Mouse (Mus musculus): Measurements from ENCODE around the gene Slc26a11.
"Not testable (repeated sequence)": the region's sequence is repeated elsewhere in the genome, so short reads cannot be mapped to it uniquely, and the experiment has no call there.

The Slc26a11 gene

DNA sequence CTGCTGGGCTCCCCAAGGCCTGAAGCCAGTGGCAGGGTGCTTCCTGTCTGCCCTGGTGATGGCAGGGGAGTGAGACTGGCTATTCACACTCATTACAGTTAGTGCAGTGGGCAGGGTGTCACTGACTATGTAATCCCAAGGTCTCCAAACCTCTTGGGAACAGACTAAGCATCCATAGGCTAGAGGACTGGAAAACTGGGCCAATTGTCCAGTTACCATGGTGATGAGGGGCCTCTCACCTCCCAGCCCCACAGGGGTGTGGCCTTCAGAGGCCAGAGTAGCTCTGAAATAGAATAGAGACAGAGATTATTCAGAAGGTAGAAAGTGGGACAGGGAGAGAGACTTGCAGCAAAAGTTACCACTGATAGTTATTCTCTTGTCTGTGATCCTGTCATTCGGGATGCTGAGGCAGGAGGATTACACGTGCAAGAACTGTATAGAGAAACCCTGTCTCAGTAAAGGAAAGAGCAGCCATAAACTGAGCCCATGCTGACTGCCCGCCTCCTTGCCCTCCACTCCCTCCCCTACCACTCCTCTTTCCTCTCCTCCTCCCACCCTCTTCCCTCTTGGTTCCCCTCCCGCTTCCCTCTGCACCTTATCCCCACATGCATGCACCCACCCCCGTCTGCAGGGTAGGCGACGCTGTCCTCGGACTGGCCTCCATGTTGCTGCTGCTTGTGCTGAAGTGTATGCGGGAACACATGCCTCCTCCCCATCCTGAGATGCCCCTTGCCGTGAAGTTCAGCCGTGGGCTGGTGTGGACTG is 7.6 kb downstream of the Slc26a11 start:
- DNase-seq (ENCODE audit: low spot score), result peak; percentile 60

DNA sequence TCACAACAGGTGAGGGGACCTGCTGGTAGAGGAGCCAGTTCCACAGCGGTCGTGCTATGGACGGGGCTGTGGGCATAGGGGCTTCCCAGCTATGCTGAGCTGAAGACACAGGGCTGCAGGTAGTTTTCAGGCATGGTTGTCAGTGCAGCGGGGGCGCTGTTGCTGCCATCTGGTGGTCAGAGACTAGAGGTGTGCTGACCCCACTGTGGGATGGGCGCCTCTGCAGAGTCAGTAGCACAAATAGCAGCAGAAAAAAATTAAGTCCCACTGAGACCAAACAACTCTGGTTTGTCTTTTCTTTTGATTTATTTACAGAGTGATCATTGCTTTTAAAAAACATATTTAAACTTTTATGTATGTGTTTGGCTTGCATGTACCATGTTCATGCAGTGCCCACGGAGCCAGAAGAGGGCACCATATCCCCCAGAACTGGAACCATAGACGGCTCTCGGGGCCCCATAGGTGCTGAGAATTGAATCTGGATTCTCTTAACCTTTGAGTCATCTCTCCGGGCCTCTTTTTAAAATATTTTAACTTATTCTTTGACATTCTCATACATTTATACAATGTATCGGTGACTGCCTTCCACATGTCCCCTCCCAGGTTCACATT is 8.3 kb downstream of the Slc26a11 start:
- peak; percentile 92 for DNase-seq (ENCODE audit: low spot score)

DNA sequence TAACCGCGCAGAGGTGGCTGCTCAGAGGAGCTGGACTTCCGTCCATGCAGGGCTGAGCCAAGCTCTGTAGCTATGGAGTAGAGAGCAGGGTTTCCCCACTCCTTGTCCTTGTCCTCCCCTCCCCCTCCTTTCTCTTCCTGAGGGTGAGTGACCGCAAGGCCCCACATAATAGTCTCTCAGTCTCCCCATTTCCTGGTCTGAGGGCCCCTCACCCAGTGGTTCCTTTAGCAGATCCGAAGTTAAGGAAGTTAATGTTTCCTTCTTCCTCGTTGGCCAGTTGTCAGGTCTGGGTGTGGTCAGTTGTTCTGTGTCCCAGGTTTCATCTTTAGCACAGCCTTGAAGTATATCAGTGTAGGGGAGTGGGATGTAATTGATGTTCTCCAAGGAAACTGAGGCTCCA is 20.1 kb downstream of the Slc26a11 start:
- no peak for DNase-seq (ENCODE audit: low spot score)

DNA sequence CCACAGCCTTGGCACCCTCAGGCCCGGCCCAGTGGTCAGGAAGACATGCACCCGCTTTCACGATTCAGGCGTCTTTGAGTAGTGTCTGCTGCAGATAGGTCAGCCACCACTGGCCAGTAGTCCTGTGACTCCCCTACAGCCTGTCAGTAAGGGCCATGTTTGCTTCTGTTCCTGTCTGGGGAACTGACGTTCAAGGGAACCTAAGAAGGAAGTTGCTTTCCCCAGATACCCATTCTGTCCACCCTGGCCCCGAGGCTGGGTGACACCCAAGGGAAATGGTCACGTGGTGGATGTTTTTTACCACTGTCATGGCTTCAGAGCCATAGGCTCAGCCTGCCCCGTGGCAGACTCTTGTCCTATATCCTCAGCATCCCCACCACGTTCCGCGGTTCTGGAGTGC is 22.0 kb downstream of the Slc26a11 start:
- DNase-seq (ENCODE audit: low spot score), result no peak

DNA sequence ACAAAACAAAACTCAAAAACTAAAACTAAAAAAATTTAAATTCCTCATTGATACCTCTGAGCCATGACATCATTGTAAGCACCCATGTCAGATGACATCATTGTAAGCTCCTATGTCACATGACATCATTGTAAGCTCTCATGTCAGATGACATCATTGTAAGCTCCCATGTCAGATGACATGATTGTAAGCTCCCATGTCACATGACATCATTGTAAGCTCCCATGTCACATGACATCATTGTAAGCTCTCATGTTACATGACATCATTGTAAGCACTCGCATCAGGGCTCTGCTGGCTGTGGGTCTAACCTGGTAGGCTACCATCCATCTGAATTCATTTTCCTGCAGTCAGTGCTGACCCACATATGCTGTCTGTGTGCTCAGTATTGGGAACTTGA is 23.2 kb downstream of the Slc26a11 start:
- DNase-seq (ENCODE audit: low spot score), result no peak

DNA sequence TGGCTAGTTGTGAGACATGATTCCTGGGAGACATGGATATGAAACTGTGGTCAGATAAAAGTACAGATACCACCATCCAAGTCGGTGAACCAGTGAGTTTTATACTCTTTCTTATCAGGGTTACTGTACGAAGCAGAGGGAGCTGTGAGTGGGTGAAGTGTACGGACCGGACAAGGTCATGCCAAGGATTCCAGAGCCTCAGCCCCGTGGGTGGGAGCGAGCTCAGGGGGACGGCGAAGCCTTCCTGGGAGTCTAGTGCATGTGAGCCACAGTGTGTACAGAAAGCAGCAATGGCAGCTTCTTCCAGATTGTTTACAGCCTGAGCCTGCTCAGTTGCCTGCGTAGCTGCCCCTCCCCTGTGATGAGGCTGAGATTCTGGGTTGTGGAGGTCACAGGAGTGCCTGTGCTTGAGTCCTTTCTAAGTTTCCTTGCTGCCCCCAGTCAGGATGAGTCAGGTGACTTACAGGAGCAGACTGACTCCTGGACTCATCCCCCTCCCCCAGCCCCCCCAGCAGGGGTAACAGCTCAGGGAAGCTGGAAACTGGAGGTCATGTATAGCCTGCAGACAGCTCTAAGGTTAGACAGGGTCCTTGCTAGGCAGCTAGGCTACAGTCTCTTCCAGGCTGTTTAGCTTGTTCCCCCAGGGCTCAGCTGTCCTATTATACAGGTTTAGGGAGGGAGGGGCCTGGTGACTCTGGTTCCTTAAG is 26.4 kb downstream of the Slc26a11 start:
- DNase-seq (ENCODE audit: low spot score), result no peak

DNA sequence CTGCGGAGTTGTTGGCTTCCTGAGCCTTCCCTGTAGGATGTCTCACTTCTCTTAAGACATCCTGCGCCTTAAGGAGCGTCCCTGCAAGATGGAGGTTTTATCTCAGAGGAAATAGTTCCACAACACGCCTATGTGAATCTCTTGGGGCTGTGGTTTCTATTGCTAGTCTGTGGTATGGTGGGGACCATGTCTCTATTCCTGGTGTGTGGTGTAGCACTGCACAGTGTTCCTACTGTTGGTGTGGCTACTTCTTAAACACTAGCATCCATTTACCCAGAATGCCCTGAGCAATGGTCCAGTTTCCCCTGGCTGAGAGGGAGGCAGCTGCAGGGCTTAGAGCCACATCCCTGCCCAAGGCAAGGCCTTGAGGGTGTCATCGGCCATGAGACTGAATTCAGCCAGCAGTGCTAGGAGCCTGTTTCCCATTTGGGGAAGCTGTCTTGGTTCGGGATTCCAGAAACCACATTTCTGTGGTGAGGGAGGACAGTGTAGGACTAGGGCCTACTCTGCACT is 27.0 kb downstream of the Slc26a11 start:
- no peak for DNase-seq (ENCODE audit: low spot score)

DNA sequence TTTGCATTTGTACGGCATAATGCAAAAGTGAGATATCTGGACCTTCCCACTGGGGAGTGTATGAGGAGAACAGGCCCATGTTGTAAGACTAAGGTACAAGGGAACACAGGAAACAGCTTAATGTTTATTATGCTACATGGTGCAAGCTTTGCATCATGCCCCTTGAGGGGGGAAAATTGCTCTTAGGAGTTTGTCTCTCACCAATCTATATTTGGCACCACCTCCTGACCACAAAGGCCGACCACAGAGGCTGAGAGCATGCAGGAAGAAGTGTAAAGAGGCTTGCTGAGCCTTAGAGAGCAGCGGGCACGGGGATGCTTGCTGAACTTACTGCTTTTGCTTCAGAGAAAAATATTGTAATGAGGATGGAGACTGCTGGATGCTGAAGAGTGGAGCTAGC is 29.5 kb downstream of the Slc26a11 start:
- no peak for DNase-seq (ENCODE audit: low spot score)

DNA sequence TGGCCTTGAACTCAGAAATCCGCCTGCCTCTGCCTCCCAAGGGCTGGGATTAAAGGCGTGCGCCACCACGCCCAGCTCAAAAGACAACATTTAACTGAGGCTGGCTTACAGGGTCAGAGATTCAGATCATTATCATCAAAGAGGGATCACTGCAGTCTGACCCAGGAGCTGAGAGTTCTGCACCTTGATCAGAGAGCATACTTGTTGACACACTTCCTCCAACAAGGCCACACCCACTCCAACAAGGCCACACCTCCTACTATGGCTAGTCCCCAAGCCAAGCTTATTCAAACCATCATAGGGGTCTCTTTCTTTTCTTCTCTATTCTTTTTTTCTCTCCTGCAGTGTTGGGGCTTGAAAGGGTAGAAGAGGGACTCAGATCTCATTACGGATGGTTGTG is 30.9 kb downstream of the Slc26a11 start:
- DNase-seq (ENCODE audit: low spot score), result no peak

DNA sequence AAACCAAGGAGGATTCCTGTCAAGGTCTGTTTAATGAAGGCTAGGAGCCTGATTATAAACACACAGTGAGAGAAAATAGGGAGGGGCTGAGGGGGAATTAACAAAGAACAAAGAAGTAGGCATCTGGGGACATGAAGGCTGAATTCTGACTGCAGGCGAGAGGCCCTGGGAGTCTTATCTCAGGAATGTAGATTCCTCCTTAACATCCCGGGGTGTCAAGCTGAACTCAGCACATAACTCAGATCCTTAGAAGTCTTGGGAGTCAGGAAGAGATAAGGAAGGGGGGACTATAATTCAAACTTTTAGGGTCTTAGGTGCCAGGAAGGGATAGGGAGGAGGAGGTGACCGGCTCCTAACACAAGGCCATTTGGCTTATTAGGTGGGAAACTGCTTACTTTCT is 31.9 kb downstream of the Slc26a11 start:
- not testable (repeated sequence) for DNase-seq (ENCODE audit: low spot score)

DNA sequence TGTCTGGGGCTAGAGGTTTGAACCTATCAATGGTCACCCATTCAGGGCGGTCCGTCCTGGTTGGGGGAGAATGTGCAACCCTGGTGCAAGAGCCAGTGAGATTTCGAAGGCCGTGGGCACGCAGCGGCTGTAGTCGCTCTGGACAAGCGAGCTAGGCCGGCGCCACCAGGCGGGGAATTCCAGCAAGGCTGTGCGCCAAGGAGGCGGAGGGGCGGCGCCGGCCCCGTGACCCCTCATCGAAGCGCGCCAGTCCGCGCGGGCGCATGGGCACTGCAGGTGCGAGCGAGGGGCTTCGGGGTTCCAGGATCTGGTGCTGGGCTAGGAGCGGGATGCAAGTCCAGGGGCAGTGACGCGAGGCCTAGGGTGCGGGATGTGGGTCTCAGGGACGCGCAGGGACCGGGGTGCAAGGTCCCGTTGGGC is 34.5 kb downstream of the Slc26a11 start:
- peak; percentile 92 for DNase-seq (ENCODE audit: low spot score)

DNA sequence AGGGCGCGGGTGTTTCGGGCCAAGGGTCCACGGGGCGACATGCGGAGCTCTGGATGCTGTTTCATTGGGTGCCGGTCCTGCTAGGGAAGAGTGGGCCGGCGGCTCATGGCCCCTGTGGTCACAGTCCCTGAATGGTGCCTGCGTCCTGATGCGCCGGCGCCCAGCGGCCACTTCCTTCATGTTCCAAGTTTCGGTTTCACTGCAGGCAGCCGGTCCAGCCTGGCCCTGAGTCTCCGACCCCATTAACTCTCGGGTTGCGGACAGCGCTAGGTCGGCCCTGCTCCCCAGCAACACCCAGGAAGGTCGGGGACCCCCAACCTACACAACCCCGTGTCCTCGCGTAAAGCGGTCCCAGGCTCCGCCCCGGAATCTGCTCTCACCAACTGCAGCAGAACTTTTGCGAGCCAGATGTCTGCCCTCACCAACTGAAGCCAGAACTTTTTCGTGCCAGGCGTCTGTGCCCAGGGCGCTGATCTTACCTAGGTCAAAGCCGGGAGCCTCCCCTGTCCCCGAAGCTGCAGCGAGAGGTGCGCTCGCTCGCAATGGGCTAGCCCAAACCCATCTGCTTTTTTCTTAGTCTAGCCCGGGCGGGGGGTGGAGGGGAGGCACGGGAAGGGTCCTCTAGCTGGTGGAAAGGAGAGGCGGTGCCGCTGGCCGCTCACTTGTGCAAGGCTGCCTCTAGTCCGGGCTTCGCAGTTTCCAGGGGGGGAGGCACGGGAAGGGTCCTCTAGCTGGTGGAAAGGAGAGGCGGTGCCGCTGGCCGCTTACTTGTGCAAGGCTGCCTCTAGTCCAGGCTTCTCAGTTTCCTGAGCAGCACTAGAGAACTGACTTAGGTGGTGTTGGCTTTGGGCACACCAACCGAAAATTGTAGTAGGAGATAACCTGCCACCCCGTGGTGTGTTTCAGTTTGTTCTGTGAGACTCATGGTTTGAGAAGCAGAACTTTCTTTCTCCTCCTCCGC is 35.2 kb downstream of the Slc26a11 start:
- DNase-seq (ENCODE audit: low spot score), result peak; percentile 59

DNA sequence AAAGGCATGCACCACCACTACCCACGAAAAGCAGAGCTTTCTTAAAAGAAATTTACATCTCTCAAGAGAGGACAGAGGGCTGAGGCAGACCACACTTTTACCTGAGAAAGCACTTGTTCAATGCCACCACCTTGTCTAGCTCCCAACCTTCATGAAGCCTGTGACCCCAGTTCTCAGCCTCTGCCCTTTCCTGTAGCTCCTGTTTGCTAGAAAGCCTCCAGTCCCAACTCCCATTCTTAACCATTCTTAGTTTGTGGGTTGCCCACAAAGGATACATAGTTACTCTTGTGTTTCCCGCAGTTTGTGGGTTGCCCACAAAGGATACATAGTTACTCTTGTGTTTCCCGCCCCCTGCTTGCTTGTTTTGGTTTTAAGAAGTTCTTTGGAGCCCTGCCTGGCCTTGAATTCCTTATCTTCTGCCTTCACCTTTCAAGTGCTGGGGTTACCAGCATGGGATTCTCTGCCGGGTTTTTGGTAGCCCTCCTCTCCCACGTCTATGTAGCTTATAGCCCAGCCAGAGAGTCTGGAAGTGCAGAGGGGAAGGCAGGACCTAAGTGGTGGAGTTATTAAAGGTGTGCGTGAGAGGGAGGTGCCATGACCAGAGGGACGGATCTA is 36.1 kb downstream of the Slc26a11 start:
- DNase-seq (ENCODE audit: low spot score), result no peak

DNA sequence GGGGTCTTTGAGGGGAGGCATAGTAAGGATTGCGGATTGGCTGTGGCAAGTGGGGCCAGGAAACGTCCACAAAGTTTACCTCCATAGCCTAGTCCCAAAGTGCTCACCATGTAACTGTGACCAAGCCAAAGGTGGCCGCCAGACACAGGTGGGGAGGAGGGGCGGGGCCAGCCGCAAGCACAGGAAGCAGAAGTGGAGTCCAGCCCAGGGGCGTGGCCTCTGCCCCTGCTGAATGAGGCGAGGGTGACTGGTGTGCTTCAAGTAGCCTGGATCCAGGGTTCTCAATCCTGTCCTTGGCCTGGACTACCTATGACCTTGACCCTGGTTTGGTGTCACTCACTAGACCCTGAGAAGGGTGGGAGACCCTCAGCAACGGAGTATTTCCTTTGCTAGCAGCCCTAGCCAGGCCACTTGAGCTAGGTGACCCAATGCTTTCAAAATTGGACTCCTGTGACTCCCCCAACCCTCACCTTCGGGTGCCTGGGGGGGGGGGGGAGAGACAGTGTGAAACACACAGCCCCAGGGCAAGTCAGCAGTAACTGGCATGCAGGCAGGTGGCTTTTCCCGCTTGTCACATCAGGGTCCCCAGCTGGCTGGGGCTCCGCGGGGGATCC is 36.8 kb downstream of the Slc26a11 start:
- peak; percentile 55 for DNase-seq (ENCODE audit: low spot score)

DNA sequence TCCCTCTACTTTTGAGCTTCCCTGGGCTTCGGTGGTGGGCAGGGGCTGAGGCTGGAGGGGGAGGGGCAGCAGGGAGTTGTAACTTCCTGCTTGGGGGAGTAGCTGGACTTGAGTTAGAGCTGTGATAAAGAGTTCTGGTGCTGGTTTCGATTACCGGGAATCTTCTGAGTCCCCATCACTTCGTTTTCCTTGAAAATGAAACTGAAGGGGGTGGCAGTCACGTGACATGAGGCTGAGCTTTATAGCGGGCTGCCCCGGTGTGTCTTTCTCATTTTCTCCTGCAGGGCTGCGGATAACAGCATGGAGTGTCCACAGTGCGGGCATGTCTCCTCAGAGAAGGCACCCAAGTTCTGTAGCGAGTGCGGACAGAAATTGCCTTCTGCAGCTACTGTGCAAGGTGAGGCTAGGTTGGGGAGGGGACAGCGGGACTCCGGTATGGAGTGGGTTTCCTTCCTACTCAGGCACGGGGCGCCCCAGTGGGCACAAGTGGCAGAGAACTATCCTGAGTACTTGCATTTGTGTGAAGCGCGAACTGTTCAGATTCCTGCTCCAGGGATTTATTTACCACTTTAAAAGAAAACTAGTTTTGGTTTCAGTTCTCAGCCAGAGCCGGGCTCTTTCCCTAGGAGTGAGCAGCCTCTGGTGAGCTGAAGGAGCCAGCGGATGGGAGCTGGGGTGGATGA is 37.6 kb downstream of the Slc26a11 start, which contains the start of gene Rnf213:
TSS of gene Rnf213 (plus strand) at position 301 of the 683 bp plus-strand sequence.
- peak; percentile 64 for DNase-seq (ENCODE audit: low spot score)

DNA sequence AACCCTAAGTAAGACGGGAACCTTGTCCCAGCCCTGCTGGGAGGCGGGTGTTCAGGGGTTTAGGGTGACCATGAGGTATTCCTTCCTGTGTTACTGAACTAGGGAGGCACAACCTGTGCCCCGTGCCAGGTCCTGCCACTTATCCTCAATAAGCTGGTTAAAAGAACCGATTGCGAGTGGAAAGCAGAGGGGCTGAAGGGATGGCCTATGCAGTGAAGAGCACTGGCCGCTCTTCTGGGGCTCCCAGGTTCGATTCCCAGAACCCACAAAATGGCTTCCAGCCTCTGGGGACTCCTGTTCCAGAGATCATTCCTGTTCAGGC is 38.1 kb downstream of the Slc26a11 start:
- DNase-seq (ENCODE audit: low spot score), result no peak

DNA sequence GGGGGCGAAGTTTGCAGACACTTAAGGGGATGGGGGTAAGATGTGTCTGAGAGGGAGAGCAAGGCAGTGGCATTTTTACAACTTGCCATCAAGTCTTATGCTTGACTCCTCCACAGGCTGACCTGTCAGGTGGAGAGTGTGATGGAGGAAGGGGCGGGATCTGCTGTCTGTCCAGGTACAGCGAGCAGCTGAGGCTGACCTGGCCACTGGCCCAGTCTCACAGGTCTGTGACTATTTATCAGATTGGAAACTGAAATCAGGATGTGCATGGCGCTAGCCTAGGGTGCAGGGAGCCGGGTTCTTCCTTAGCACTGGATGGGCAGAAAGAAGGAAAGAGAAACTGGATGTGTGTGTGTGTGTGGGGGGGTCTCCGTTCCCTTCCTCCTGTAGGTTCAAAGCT is 38.9 kb downstream of the Slc26a11 start:
- no peak for DNase-seq (ENCODE audit: low spot score)

DNA sequence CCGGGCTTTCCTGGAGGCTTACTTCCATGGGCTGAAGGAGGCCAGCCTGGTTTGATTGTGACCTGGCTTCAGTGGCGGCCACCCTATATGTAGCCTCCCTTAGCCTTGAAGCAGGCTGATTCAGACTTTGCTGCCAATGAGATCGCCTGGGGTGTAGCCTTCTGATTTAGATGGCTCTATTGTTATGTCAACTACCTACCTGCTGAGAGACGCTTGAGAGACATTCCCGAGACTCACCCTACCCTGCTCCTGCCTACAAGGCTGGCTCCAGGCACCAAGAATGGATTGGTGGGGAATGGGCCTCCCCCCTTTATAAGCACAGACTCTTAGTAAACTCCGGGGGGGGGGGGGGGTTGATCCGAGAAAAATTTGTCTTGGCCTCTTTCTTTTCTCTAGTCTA is 40.0 kb downstream of the Slc26a11 start:
- DNase-seq (ENCODE audit: low spot score), result no peak

DNA sequence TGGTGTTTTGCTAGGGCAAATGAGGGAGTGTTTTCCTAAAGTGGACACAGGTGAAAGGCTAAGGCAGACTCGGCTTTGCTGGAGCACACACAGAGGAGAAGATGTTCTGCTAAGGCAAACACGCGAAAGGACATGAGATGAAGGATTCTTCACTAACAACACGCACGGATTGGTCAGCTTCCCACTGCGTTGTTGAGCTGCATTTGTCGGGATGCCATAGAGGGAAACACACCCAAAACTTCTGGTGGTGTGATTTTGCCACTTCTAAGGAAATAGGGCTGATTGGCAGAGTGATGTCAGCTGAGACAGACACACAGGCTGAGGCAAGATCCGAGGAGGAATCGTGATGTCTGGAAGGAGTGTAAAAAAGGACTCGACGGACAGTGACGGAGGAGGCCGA is 40.6 kb downstream of the Slc26a11 start:
- no peak for DNase-seq (ENCODE audit: low spot score)

DNA sequence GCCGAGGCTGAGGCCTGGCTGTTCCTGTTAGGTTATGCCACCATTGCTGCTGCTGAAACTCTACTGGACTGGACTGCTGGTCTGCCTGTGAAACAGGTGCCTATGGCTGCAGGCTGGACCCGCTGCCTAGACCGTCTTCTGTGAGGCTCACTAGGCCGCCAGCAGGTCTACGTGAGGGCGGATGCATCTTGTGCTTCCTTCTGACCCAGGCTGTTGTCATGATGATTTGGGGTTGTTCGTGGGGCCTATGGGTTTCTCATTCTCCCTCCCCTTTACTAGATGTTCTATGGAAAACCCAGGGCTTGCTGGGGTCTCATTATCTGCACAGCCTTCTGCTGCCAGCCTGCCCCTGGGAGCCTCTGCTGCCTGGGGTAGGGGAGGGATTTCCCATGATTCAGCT is 41.1 kb downstream of the Slc26a11 start:
- DNase-seq (ENCODE audit: low spot score), result no peak

All from embryo, embryonic 10 days (tissue).